In the genomic region with DNA sequence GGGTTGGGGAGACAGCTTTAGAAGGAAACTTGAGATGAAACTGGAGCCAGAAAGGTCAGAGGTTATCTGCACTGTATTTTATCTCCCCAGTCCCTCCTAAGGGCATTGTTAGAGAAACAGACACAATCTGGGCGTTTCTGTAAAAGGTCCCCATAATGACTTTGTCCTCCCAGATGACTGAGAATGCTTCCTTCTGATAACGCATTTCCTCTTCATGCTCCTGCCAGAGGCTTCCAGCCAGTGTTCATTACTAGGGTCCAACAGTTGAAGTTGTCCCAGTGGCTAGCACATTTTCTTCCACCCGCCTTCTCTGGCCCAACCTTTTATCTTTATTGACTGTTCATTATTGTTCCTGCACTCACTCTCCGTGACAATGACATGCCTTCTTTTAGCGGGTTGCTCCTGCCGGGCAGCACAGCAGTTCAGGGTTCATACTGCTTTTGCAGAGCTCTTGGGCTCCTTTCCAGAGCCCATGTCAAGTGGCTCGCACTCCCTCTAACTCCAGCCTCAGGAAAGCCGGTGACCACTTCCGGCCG, we compare ENCODE assay signal across 9 mouse cellular contexts.
A peak's percentile ranks its signal among the peaks of the same experiment; 100 is the strongest.
DNase-seq lines count a peak whose midpoint lies in the region; ATAC-seq and TF ChIP-seq lines count a peak whose summit lies in the region.
"Had no signal": no experiment of that assay in that cellular context is flagged by ENCODE, and none has a peak within 500 bp of the region (broad histone marks: within the 10 kb centered on the region; RNA-seq: fewer than 3 reads in every experiment).

No protein-coding gene starts in this region.

- peak overlapping the region; percentile 43 for H3K27ac ChIP-seq in liver, embryonic 14.5 days
- no peak overlapping the region for H3K27ac ChIP-seq in hindbrain, embryonic 12.5 days
- H3K27ac ChIP-seq: embryonic facial prominence, embryonic 12.5 days had no signal

- peak overlapping the region; percentile 35 for H3K4me2 ChIP-seq in liver, embryonic 14.5 days (ENCODE audit: low read depth)
- no peak overlapping the region for H3K4me2 ChIP-seq in hindbrain, embryonic 12.5 days (replicated peaks)
- H3K4me2 ChIP-seq: embryonic facial prominence, embryonic 12.5 days had no signal

- H3K4me3 ChIP-seq in liver, embryonic 14.5 days (ENCODE audit: insufficient read depth in 1 of 2, low read depth in 2 of 2, low read length in 2 of 2): no peak overlapping the region
- H3K4me3 ChIP-seq in hindbrain, embryonic 12.5 days: no peak overlapping the region
- H3K4me3 ChIP-seq: embryonic facial prominence, embryonic 12.5 days had no signal

- no peaks in the 10 kb centered on the region for H3K36me3 ChIP-seq in liver, embryonic 14.5 days (replicated peaks; ENCODE audit: control insufficient read depth, insufficient read depth, low read depth)
- no peaks in the 10 kb centered on the region for H3K36me3 ChIP-seq in hindbrain, embryonic 12.5 days
- H3K36me3 ChIP-seq: embryonic facial prominence, embryonic 12.5 days had no signal

- no peaks in the 10 kb centered on the region for H3K27me3 ChIP-seq in liver, embryonic 14.5 days (ENCODE audit: control insufficient read depth, insufficient read depth, low read length)
- no peaks in the 10 kb centered on the region for H3K27me3 ChIP-seq in hindbrain, embryonic 12.5 days
- H3K27me3 ChIP-seq: embryonic facial prominence, embryonic 12.5 days had no signal

- no peak for TF ChIP-seq CTCF in liver, embryonic 14.5 days (IDR thresholded peaks at IDR 0.05; ENCODE audit: low read depth)

- no peaks in the 10 kb centered on the region for H3K9me3 ChIP-seq in liver, embryonic 14.5 days (ENCODE audit: control insufficient read depth, low read length)
- no peaks in the 10 kb centered on the region for H3K9me3 ChIP-seq in hindbrain, embryonic 12.5 days (replicated peaks)
- H3K9me3 ChIP-seq: embryonic facial prominence, embryonic 12.5 days had no signal

- peak; percentile 8 for DNase-seq in ovary, postnatal 14 days (ENCODE audit: low spot score)
- DNase-seq in ovary, adult 18-20 months (ENCODE audit: low spot score): no peak
- peak in 1 of 3 experiments; percentile 38 for DNase-seq in liver, embryonic 14.5 days (ENCODE audit: low read depth in 3 of 3, low spot score in 3 of 3)
- DNase-seq in right cerebral cortex, postnatal 4 days: no peak
- DNase-seq in spleen, postnatal 14 days (ENCODE audit: low spot score in 2 of 2): no peak
- DNase-seq in T-cell, adult 2 months (ENCODE audit: low spot score): no peak

- peaks cover 50 to 54% of the 10 kb centered on the region in 2 experiments for H3K4me1 ChIP-seq in liver, embryonic 14.5 days (replicated peaks; ENCODE audit: control insufficient read depth in 2 of 2, insufficient read depth in 2 of 2, low read length in 1 of 2)
- H3K4me1 ChIP-seq in hindbrain, embryonic 12.5 days: peaks cover 11% of the 10 kb centered on the region

- 5% methylated on average over 10 of the region's 10 CpGs for WGBS in liver, embryonic 14.5 days (ENCODE audit: insufficient replicate concordance)
- WGBS in hindbrain, embryonic 12.5 days: 41% methylated on average over 10 of the region's 10 CpGs

- peak; percentile 50 for TF ChIP-seq EP300 in liver, embryonic 14.5 days (IDR thresholded peaks at IDR 0.05; ENCODE audit: low read depth)

- 0 out of 2 replicates have a peak overlapping the region, but pooled peaks have one; percentile 11 for H3K9ac ChIP-seq in liver, embryonic 14.5 days (replicated peaks)
- H3K9ac ChIP-seq in hindbrain, embryonic 12.5 days: no peak overlapping the region
- H3K9ac ChIP-seq: embryonic facial prominence, embryonic 12.5 days had no signal

- ATAC-seq in hematopoietic stem cell, adult 5-6 weeks (replicated peaks in 1 of 2; ENCODE audit: insufficient read depth in 1 of 2, low FRiP score in 2 of 2, low TSS enrichment in 1 of 2, low read depth in 1 of 2, poor library complexity in 2 of 2, severe bottlenecking in 2 of 2): peak; percentile 50
- ATAC-seq in liver, embryonic 14.5 days (ENCODE audit: insufficient read depth): no peak
- ATAC-seq in hindbrain, embryonic 12.5 days (ENCODE audit: low FRiP score): no peak

Comparison
In these comparisons a context has a peak if more than half of its experiments do, and no peak if none do; other contexts are left out.
1. ATAC-seq: peak in hematopoietic stem cell, adult 5-6 weeks (2 of 2); none in liver, embryonic 14.5 days (single experiment) and hindbrain, embryonic 12.5 days (single experiment).